Mouse (Mus musculus) kidney, adult 8-10 months (tissue): ENCODE results near the gene Hist1h2bn.
"Not testable (repeated sequence)": the region's sequence is repeated elsewhere in the genome, so short reads cannot be mapped to it uniquely, and the experiment has no call there.

Experiments
- DNase-seq, 2 experiments: peaks; one replicate each; pipeline ENCODE4 v3.0.0; 2022

Hist1h2bn gene

GRCm38 (mm10) chr13:21782361-21783254 is 28.7 kb downstream of the Hist1h2bn start:
- not testable (repeated sequence) for DNase-seq

GRCm38 (mm10) chr13:21783255-21783617 is 29.3 kb downstream of the Hist1h2bn start, which contains the start of gene Hist1h3i:
Hist1h3i (minus strand) TSS chr13:21783370.
- DNase-seq, result peak; percentile 8 to 21

- no peak for DNase-seq
Observed at GRCm38 (mm10) chr13:21783734-21784161, 29.8 kb downstream of the Hist1h2bn start.

GRCm38 (mm10) chr13:21784311-21784710 is 30.4 kb downstream of the Hist1h2bn start:
- DNase-seq, result no peak

GRCm38 (mm10) chr13:21786189-21786898 is 32.4 kb downstream of the Hist1h2bn start:
- DNase-seq, result no peak

GRCm38 (mm10) chr13:21786899-21787629 is 33.1 kb downstream of the Hist1h2bn start, which contains the start of the genes Hist1h2an and Hist1h2bp:
Hist1h2an (minus strand) TSS chr13:21787218.
Hist1h2bp (plus strand) TSS chr13:21787461.
- peak; percentile 71 to 84 for DNase-seq

- no peak for DNase-seq
Observed at GRCm38 (mm10) chr13:21787760-21788593, 34.1 kb downstream of the Hist1h2bn start.

GRCm38 (mm10) chr13:21789925-21790324 is 36.0 kb downstream of the Hist1h2bn start:
- no peak for DNase-seq

GRCm38 (mm10) chr13:21790601-21791283 is 36.8 kb downstream of the Hist1h2bn start:
- no peak for DNase-seq

- DNase-seq, result no peak
Observed at GRCm38 (mm10) chr13:21795584-21795983, 41.7 kb downstream of the Hist1h2bn start.

GRCm38 (mm10) chr13:21797163-21797562 is 43.2 kb downstream of the Hist1h2bn start:
- DNase-seq, result not testable (repeated sequence)

- not testable (repeated sequence) for DNase-seq
Observed at GRCm38 (mm10) chr13:21803058-21803457, 49.1 kb downstream of the Hist1h2bn start.
